ENCODE assay signal across 10 mouse cellular contexts in genomic region chr9:96773146-96773545, GRCm38 (mm10). TPM values are rescaled to one million over a fixed set of nuclear protein-coding genes. Genes with fewer than 3 reads are reported as not detected.
DNase-seq lines count a peak whose midpoint lies in the region; ATAC-seq lines count a peak whose summit lies in the region.
"Had no signal": no experiment of that assay in that cellular context is flagged by ENCODE, and none has a peak within 500 bp of the region (broad histone marks: within the 10 kb centered on the region; RNA-seq: fewer than 3 reads in every experiment).

No protein-coding gene starts in this region.

- no peak for ATAC-seq in forebrain, embryonic 16.5 days

- no peak overlapping the region for H3K4me2 ChIP-seq in forebrain, embryonic 16.5 days (ENCODE audit: low read length)
- H3K4me2 ChIP-seq: lung, embryonic 15.5 days had no signal

- no peaks in the 10 kb centered on the region for H3K36me3 ChIP-seq in forebrain, embryonic 10.5 days (replicated peaks)
- H3K36me3 ChIP-seq in forebrain, embryonic 16.5 days (ENCODE audit: control insufficient read depth, insufficient read depth) = no peaks in the 10 kb centered on the region
- H3K36me3 ChIP-seq: lung, embryonic 15.5 days had no signal

- H3K4me1 ChIP-seq in forebrain, embryonic 10.5 days = peaks cover 29% of the 10 kb centered on the region
- H3K4me1 ChIP-seq in forebrain, embryonic 16.5 days (replicated peaks; ENCODE audit: control insufficient read depth, insufficient read depth, low read length) = no peaks in the 10 kb centered on the region
- H3K4me1 ChIP-seq: lung, embryonic 15.5 days had no signal

- H3K9ac ChIP-seq in forebrain, embryonic 16.5 days (replicated peaks; ENCODE audit: low read depth, low read length) = no peak overlapping the region
- H3K9ac ChIP-seq: lung, embryonic 15.5 days had no signal

- H3K27me3 ChIP-seq in forebrain, embryonic 10.5 days (ENCODE audit: poor library complexity, severe bottlenecking) = 0 out of 2 replicates have a peak, but pooled peaks cover 9% of the 10 kb centered on the region
- no peaks in the 10 kb centered on the region for H3K27me3 ChIP-seq in forebrain, embryonic 16.5 days (replicated peaks; ENCODE audit: control insufficient read depth, insufficient read depth, low read length)
- H3K27me3 ChIP-seq: lung, embryonic 15.5 days had no signal

- WGBS in forebrain, embryonic 10.5 days = 19% methylated on average over 6 of the region's 6 CpGs
- 10% methylated on average over 6 of the region's 6 CpGs for WGBS in forebrain, embryonic 16.5 days

- H3K27ac ChIP-seq in forebrain, embryonic 10.5 days = no peak overlapping the region
- no peak overlapping the region for H3K27ac ChIP-seq in forebrain, embryonic 16.5 days (ENCODE audit: low read length)
- H3K27ac ChIP-seq: lung, embryonic 15.5 days had no signal

- no peaks in the 10 kb centered on the region for H3K9me3 ChIP-seq in forebrain, embryonic 10.5 days
- H3K9me3 ChIP-seq in forebrain, embryonic 16.5 days (ENCODE audit: control insufficient read depth, low read length) = no peaks in the 10 kb centered on the region
- H3K9me3 ChIP-seq: lung, embryonic 15.5 days had no signal

- peak; percentile 22 for DNase-seq in forebrain, embryonic 10.5 days (ENCODE audit: extremely low spot score, low spot score)
- DNase-seq in retina, postnatal 1 day = peak; percentile 12
- no peak for DNase-seq in retina, embryonic 14.5 days (ENCODE audit: low spot score)
- peak; percentile 24 for DNase-seq in embryo, embryonic 9.5 days (ENCODE audit: extremely low spot score)
- DNase-seq in naive thymus-derived CD4-positive, alpha-beta T cell, adult 2 months (ENCODE audit: low read depth) = peak; percentile 78
- DNase-seq in layer of hippocampus, adult 11-12 months (ENCODE audit: low spot score) = no peak
- DNase-seq in right cerebral cortex, postnatal 25 days = no peak
- DNase-seq: B cell, adult 2 months had no signal

- H3K4me3 ChIP-seq in forebrain, embryonic 10.5 days = no peak overlapping the region
- H3K4me3 ChIP-seq in forebrain, embryonic 16.5 days (replicated peaks; ENCODE audit: low read length) = no peak overlapping the region
- H3K4me3 ChIP-seq: lung, embryonic 15.5 days had no signal

RNA-seq across cellular contexts. Expression of gene Zbtb38, which starts 20.5 kb away (rescaled TPM):
- 9.0 and 9.4 TPM in 2 replicates for polyA plus RNA-seq in forebrain, embryonic 10.5 days (2016; fragmentation: Nextera tagmentation; extraction: Ambion mirVana)
- 52.3 and 54.0 TPM in 2 replicates for polyA plus RNA-seq in forebrain, embryonic 16.5 days (2015; fragmentation: Nextera tagmentation; extraction: Ambion mirVana)

Comparison
In these comparisons a context has a peak if more than half of its experiments do, and no peak if none do; other contexts are left out.
1. DNase-seq: peak in forebrain, embryonic 10.5 days (single experiment), retina, postnatal 1 day (single experiment), embryo, embryonic 9.5 days (single experiment) and naive thymus-derived CD4-positive, alpha-beta T cell, adult 2 months (single experiment); none in retina, embryonic 14.5 days (single experiment), layer of hippocampus, adult 11-12 months (single experiment) and right cerebral cortex, postnatal 25 days (single experiment).